Mouse (Mus musculus) C2C12 (cell line): ENCODE results near the gene Hpca. TPM values are rescaled to one million over a fixed set of nuclear protein-coding genes. Genes with fewer than 3 reads are reported as not detected.

Experiments used
- H3K27me3 ChIP-seq: one replicate; pipeline ENCODE4 v1.6.1; 2011; ENCODE audit not compliant: control insufficient read depth, insufficient read depth, insufficient read length
- H3K36me3 ChIP-seq: one replicate; pipeline ENCODE4 v1.6.1; 2011; ENCODE audit not compliant: control insufficient read depth, insufficient read depth
- H3K4me3 ChIP-seq: one replicate; pipeline ENCODE4 v1.5.1; 2011; ENCODE audit warnings: mild to moderate bottlenecking, control low read depth; ENCODE audit not compliant: poor library complexity, insufficient read depth, severe bottlenecking
- H3K79me2 ChIP-seq: one replicate; pipeline ENCODE4 v1.6.1; 2011; ENCODE audit not compliant: control insufficient read depth, insufficient read depth
- H3K79me3 ChIP-seq: one replicate; pipeline ENCODE4 v1.6.1; 2011; ENCODE audit warnings: low read depth, control low read depth
- H3ac ChIP-seq: one replicate; pipeline ENCODE3; 2011; ENCODE audit warnings: low read depth; ENCODE audit not compliant: control insufficient read depth, insufficient read length
- CEBPB ChIP-seq: IDR thresholded peaks from one replicate; pipeline ENCODE4 v1.6.1; 2011; ENCODE audit warnings: low read depth, mild to moderate bottlenecking, control low read depth, moderate library complexity
- CTCF ChIP-seq: IDR thresholded peaks from one replicate; pipeline ENCODE4 v1.5.1; 2011; ENCODE audit not compliant: control insufficient read depth, insufficient read depth, insufficient read length
- FOSL1 ChIP-seq: IDR thresholded peaks from one replicate; pipeline ENCODE4 v1.8.0; 2011; ENCODE audit warnings: mild to moderate bottlenecking, low read length; ENCODE audit not compliant: poor library complexity, insufficient read depth, severe bottlenecking
- MAX ChIP-seq: IDR thresholded peaks from one replicate; pipeline ENCODE4 v1.6.1; 2011; ENCODE audit warnings: mild to moderate bottlenecking, control low read depth
- MYOD1 ChIP-seq: IDR thresholded peaks from one replicate; pipeline ENCODE4 v1.6.1; 2011; ENCODE audit warnings: low read depth; ENCODE audit not compliant: control insufficient read depth, insufficient read length
- MYOG ChIP-seq: IDR thresholded peaks from one replicate; pipeline ENCODE4 v1.6.1; 2011; ENCODE audit not compliant: control insufficient read depth, insufficient read length; ENCODE audit errors: extremely low read depth
- USF1 ChIP-seq: IDR thresholded peaks from one replicate; pipeline ENCODE4 v1.6.1; 2011; ENCODE audit warnings: low read depth, mild to moderate bottlenecking, control low read depth, moderate library complexity
- polyA plus RNA-seq: library from polyadenylated mRNA; unstranded; fragments of >200 nt; fragmentation: generic; extraction: Trizol; gene quantifications from one replicate; pipeline ENCODE4 v1.2.1, GENCODE M21; 2012; ENCODE audit warnings: missing spikeins

Hpca gene
- polyA plus RNA-seq, 1 experiment = not detected

- H3K79me3 ChIP-seq = no peaks in the 10 kb centered on the region
- H3K36me3 ChIP-seq = peaks cover 95% of the 10 kb centered on the region
- H3K4me3 ChIP-seq = no peak overlapping the region
- no peaks in the 10 kb centered on the region for H3K27me3 ChIP-seq
- H3K79me2 ChIP-seq = no peaks in the 10 kb centered on the region
- H3ac ChIP-seq = no peak overlapping the region
- TF ChIP-seq CEBPB (no peak), MYOG (no peak), FOSL1 (no peak), MAX (no peak)
Measured at GRCm38 (mm10) chr4:129079126-129079525, 42.7 kb downstream of the Hpca start.

GRCm38 (mm10) chr4:129068848-129069247, 53.0 kb downstream of the Hpca start:
- Histone ChIP-seq H3ac (no peak overlapping the region), H3K36me3 (peaks cover 23% of the 10 kb centered on the region), H3K27me3 (no peaks in the 10 kb centered on the region), H3K4me3 (no peak overlapping the region), H3K79me2 (peaks cover 91% of the 10 kb centered on the region), H3K79me3 (peaks cover 56% of the 10 kb centered on the region)
- TF ChIP-seq MAX (no peak), FOSL1 (no peak), USF1 (no peak), MYOG (no peak), MYOD1 (no peak)

GRCm38 (mm10) chr4:129067638-129068415, 54.0 kb downstream of the Hpca start:
- Histone ChIP-seq H3K27me3 (no peaks in the 10 kb centered on the region), H3K36me3 (peaks cover 13% of the 10 kb centered on the region), H3K79me3 (peaks cover 58% of the 10 kb centered on the region), H3K4me3 (no peak overlapping the region), H3K79me2 (peaks cover 92% of the 10 kb centered on the region), H3ac (peak overlapping the region; percentile 34)
- peak; percentile 10 for TF ChIP-seq MYOD1
- no peak for TF ChIP-seq MYOG
- TF ChIP-seq CTCF = no peak
- TF ChIP-seq MAX = no peak
- no peak for TF ChIP-seq CEBPB
- TF ChIP-seq USF1 = no peak
- peak; percentile 63 for TF ChIP-seq FOSL1

GRCm38 (mm10) chr4:129065688-129066236, 56.1 kb downstream of the Hpca start:
- peaks cover 66% of the 10 kb centered on the region for H3K79me3 ChIP-seq
- H3K27me3 ChIP-seq = no peaks in the 10 kb centered on the region
- TF ChIP-seq MYOG (no peak), MYOD1 (no peak), USF1 (no peak), MAX (no peak), CTCF (no peak), FOSL1 (no peak), CEBPB (no peak)
- no peak overlapping the region for H3ac ChIP-seq
- H3K4me3 ChIP-seq = no peak overlapping the region
- H3K79me2 ChIP-seq = peaks cover 93% of the 10 kb centered on the region
- no peaks in the 10 kb centered on the region for H3K36me3 ChIP-seq

GRCm38 (mm10) chr4:129062281-129063075, 59.4 kb downstream of the Hpca start:
- Histone ChIP-seq H3K79me2 (peaks cover 93% of the 10 kb centered on the region), H3K79me3 (peaks cover 68% of the 10 kb centered on the region), H3ac (no peak overlapping the region), H3K36me3 (no peaks in the 10 kb centered on the region), H3K27me3 (no peaks in the 10 kb centered on the region), H3K4me3 (no peak overlapping the region)
- no peak for TF ChIP-seq FOSL1
- no peak for TF ChIP-seq MYOG
- no peak for TF ChIP-seq MYOD1
- TF ChIP-seq CTCF = no peak
- TF ChIP-seq MAX = no peak
- no peak for TF ChIP-seq CEBPB
- no peak for TF ChIP-seq USF1

Other genes with a start within 250 kb of the Hpca start
- gene Trim62, start 238.5 kb downstream of the Hpca start, polyA plus RNA-seq = 0.87 TPM
- 12.5 TPM for gene Azin2, start 159.6 kb downstream of the Hpca start, polyA plus RNA-seq
- 176 TPM for gene Ak2, start 130.1 kb downstream of the Hpca start, polyA plus RNA-seq
- gene Rnf19b, start 63.8 kb downstream of the Hpca start, polyA plus RNA-seq = 53.5 TPM
- gene Tmem54, start 16.5 kb downstream of the Hpca start, polyA plus RNA-seq = 0.18 TPM
- 0.14 TPM for gene Fndc5, start 15.0 kb upstream of the Hpca start, polyA plus RNA-seq
- gene S100pbp, start 67.7 kb upstream of the Hpca start, polyA plus RNA-seq = 8.1 TPM
- gene Yars, start 67.7 kb upstream of the Hpca start, polyA plus RNA-seq = 105 TPM
- gene C77080, start 139.4 kb upstream of the Hpca start, polyA plus RNA-seq = 30.1 TPM
- 15.0 TPM for gene Sync, start 165.6 kb upstream of the Hpca start, polyA plus RNA-seq
- 195 TPM for gene Rbbp4, start 213.3 kb upstream of the Hpca start, polyA plus RNA-seq
- 31.2 TPM for gene Zbtb8os, start 213.7 kb upstream of the Hpca start, polyA plus RNA-seq